Mouse (Mus musculus) neural tube, embryonic 12.5 days (tissue): ENCODE measurements around the gene Anxa8. TPM values are rescaled to one million over a fixed set of nuclear protein-coding genes. Genes with fewer than 3 reads are reported as not detected.
A peak's percentile ranks its signal among the peaks of the same experiment; 100 is the strongest.

ENCODE experiments used
- ATAC-seq: fragments of 200-750 bp; cut with Nextera tagmentation; 2 replicates; pipeline ENCODE4 v1.8.0; 2017; ENCODE audit warnings: low read depth, mild to moderate bottlenecking, moderate TSS enrichment, moderate library complexity; ENCODE audit not compliant: low FRiP score
- H3K27ac ChIP-seq: fragments of 300-500 bp; sonication (generic); 2 replicates; pipeline ENCODE4 v1.5.1; 2016
- H3K27me3 ChIP-seq: fragments of 300-500 bp; sonication (generic); replicated peaks from 2 replicates; pipeline ENCODE4 v1.6.1; 2016; ENCODE audit warnings: mild to moderate bottlenecking
- H3K36me3 ChIP-seq: fragments of 300-500 bp; sonication (generic); 2 replicates; pipeline ENCODE4 v1.6.1; 2016; ENCODE audit warnings: mild to moderate bottlenecking
- H3K4me1 ChIP-seq: fragments of 300-500 bp; sonication (generic); 2 replicates; pipeline ENCODE4 v1.6.1; 2016
- H3K4me2 ChIP-seq: fragments of 300-500 bp; sonication (generic); replicated peaks from 2 replicates; pipeline ENCODE4 v1.6.1; 2016; ENCODE audit warnings: mild to moderate bottlenecking
- H3K4me3 ChIP-seq: fragments of 300-500 bp; sonication (generic); 2 replicates; pipeline ENCODE4 v1.5.1; 2016
- H3K9ac ChIP-seq: fragments of 300-500 bp; sonication (generic); 2 replicates; pipeline ENCODE4 v1.6.1; 2016; ENCODE audit warnings: mild to moderate bottlenecking
- H3K9me3 ChIP-seq: fragments of 300-500 bp; sonication (generic); 2 replicates; pipeline ENCODE4 v1.6.1; 2016; ENCODE audit warnings: mild to moderate bottlenecking
- WGBS: fragments of 180-500 bp; shearing (Covaris S2); methylation state at CpG from one replicate; pipeline ENCODE4 v1.1.7; 2016; 5-methylcytosine and 5-hydroxymethylcytosine counted together
- polyA plus RNA-seq: library from polyadenylated mRNA; unstranded; fragments of >200 nt; fragmentation: Nextera tagmentation; extraction: Ambion mirVana; gene quantifications from 2 replicates; pipeline ENCODE4 v1.2.1, GENCODE M21; 2016

The Anxa8 gene
- polyA plus RNA-seq, 1 experiment from 2014 or later, result 0.49 TPM

- Histone ChIP-seq H3K4me1 (no peaks in the 10 kb centered on the region), H3K27me3 (no peaks in the 10 kb centered on the region), H3K36me3 (no peaks in the 10 kb centered on the region), H3K4me2 (no peak overlapping the region), H3K9me3 (no peaks in the 10 kb centered on the region), H3K4me3 (no peak overlapping the region), H3K9ac (no peak overlapping the region), H3K27ac (no peak overlapping the region)
- no peak for ATAC-seq
- WGBS, result 90% methylated on average over 8 of the region's 8 CpGs
Observed at GRCm38 (mm10) chr14:34089796-34090195, 4.0 kb downstream of the Anxa8 start.

- Histone ChIP-seq H3K27me3 (no peaks in the 10 kb centered on the region), H3K4me2 (no peak overlapping the region), H3K4me1 (no peaks in the 10 kb centered on the region), H3K36me3 (no peaks in the 10 kb centered on the region), H3K4me3 (no peak overlapping the region), H3K9me3 (no peaks in the 10 kb centered on the region), H3K9ac (no peak overlapping the region), H3K27ac (no peak overlapping the region)
- ATAC-seq, result no peak
- WGBS, result 91% methylated on average over 5 of the region's 5 CpGs
Observed at GRCm38 (mm10) chr14:34091475-34091874, 5.7 kb downstream of the Anxa8 start.

GRCm38 (mm10) chr14:34092856-34093255, 7.1 kb downstream of the Anxa8 start:
- no peak overlapping the region for H3K4me2 ChIP-seq
- no peaks in the 10 kb centered on the region for H3K27me3 ChIP-seq
- no peaks in the 10 kb centered on the region for H3K4me1 ChIP-seq
- WGBS, result 96% methylated on average over 1 of the region's 1 CpGs
- no peak overlapping the region for H3K4me3 ChIP-seq
- H3K27ac ChIP-seq, result no peak overlapping the region
- H3K9me3 ChIP-seq, result no peaks in the 10 kb centered on the region
- H3K36me3 ChIP-seq, result no peaks in the 10 kb centered on the region
- no peak for ATAC-seq
- no peak overlapping the region for H3K9ac ChIP-seq

- ATAC-seq, result no peak
- no peak overlapping the region for H3K27ac ChIP-seq
- no peaks in the 10 kb centered on the region for H3K4me1 ChIP-seq
- H3K4me3 ChIP-seq, result no peak overlapping the region
- no peaks in the 10 kb centered on the region for H3K9me3 ChIP-seq
- no peak overlapping the region for H3K9ac ChIP-seq
- H3K27me3 ChIP-seq, result no peaks in the 10 kb centered on the region
- H3K36me3 ChIP-seq, result no peaks in the 10 kb centered on the region
- H3K4me2 ChIP-seq, result no peak overlapping the region
- WGBS, result 82% methylated on average over 5 of the region's 5 CpGs
Observed at GRCm38 (mm10) chr14:34096161-34096560, 10.4 kb downstream of the Anxa8 start.

- no peaks in the 10 kb centered on the region for H3K27me3 ChIP-seq
- H3K4me3 ChIP-seq, result no peak within 1 kb of the TSS
- no peaks in the 10 kb centered on the region for H3K36me3 ChIP-seq
- no peaks in the 10 kb centered on the region for H3K4me1 ChIP-seq
- no peak within 1 kb of the TSS for H3K9ac ChIP-seq
- no peaks in the 10 kb centered on the region for H3K9me3 ChIP-seq
- H3K4me2 ChIP-seq, result no peak within 1 kb of the TSS
- H3K27ac ChIP-seq, result no peak within 1 kb of the TSS
- 82% methylated on average over 5 of the region's 5 CpGs for WGBS
- ATAC-seq, result no peak
Observed at GRCm38 (mm10) chr14:34102601-34103000, 16.8 kb downstream of the Anxa8 start, which contains the start of gene A630023A22Rik. Gene A630023A22Rik, minus strand, starts transcription at chr14:34102754.

- no peak for ATAC-seq
- no peaks in the 10 kb centered on the region for H3K36me3 ChIP-seq
- no peak overlapping the region for H3K4me3 ChIP-seq
- H3K27me3 ChIP-seq, result no peaks in the 10 kb centered on the region
- H3K27ac ChIP-seq, result no peak overlapping the region
- no peaks in the 10 kb centered on the region for H3K4me1 ChIP-seq
- 80% methylated on average over 3 of the region's 3 CpGs for WGBS
- no peaks in the 10 kb centered on the region for H3K9me3 ChIP-seq
- no peak overlapping the region for H3K4me2 ChIP-seq
- no peak overlapping the region for H3K9ac ChIP-seq
Observed at GRCm38 (mm10) chr14:34103855-34104254, 18.1 kb downstream of the Anxa8 start.

- H3K4me3 ChIP-seq, result no peak overlapping the region
- H3K27me3 ChIP-seq, result no peaks in the 10 kb centered on the region
- H3K4me2 ChIP-seq, result no peak overlapping the region
- no peak overlapping the region for H3K9ac ChIP-seq
- peak; percentile 53; the same call in 1 of the 2 replicates for ATAC-seq
- no peaks in the 10 kb centered on the region for H3K4me1 ChIP-seq
- H3K36me3 ChIP-seq, result no peaks in the 10 kb centered on the region
- H3K27ac ChIP-seq, result no peak overlapping the region
- 26% methylated on average over 8 of the region's 8 CpGs for WGBS
- H3K9me3 ChIP-seq, result no peaks in the 10 kb centered on the region
Observed at GRCm38 (mm10) chr14:34104892-34105291, 19.1 kb downstream of the Anxa8 start.

- Histone ChIP-seq H3K27ac (no peak overlapping the region), H3K4me1 (no peaks in the 10 kb centered on the region), H3K4me2 (no peak overlapping the region), H3K9ac (no peak overlapping the region), H3K36me3 (no peaks in the 10 kb centered on the region), H3K27me3 (no peaks in the 10 kb centered on the region), H3K9me3 (no peaks in the 10 kb centered on the region), H3K4me3 (no peak overlapping the region)
- 63% methylated on average over 11 of the region's 12 CpGs for WGBS
- ATAC-seq, result no peak
Observed at GRCm38 (mm10) chr14:34106389-34107062, 20.7 kb downstream of the Anxa8 start.

- 83% methylated on average over 4 of the region's 4 CpGs for WGBS
- no peak overlapping the region for H3K9ac ChIP-seq
- H3K9me3 ChIP-seq, result no peaks in the 10 kb centered on the region
- no peak overlapping the region for H3K4me2 ChIP-seq
- H3K27ac ChIP-seq, result no peak overlapping the region
- no peaks in the 10 kb centered on the region for H3K4me1 ChIP-seq
- ATAC-seq, result no peak
- no peak overlapping the region for H3K4me3 ChIP-seq
- no peaks in the 10 kb centered on the region for H3K27me3 ChIP-seq
- no peaks in the 10 kb centered on the region for H3K36me3 ChIP-seq
Observed at GRCm38 (mm10) chr14:34107594-34107993, 21.8 kb downstream of the Anxa8 start.

GRCm38 (mm10) chr14:34114311-34114710, 28.5 kb downstream of the Anxa8 start:
- WGBS, result 91% methylated on average over 4 of the region's 4 CpGs
- H3K4me3 ChIP-seq, result no peak overlapping the region
- ATAC-seq, result no peak
- H3K4me2 ChIP-seq, result no peak overlapping the region
- no peaks in the 10 kb centered on the region for H3K4me1 ChIP-seq
- H3K9me3 ChIP-seq, result no peaks in the 10 kb centered on the region
- H3K9ac ChIP-seq, result no peak overlapping the region
- no peaks in the 10 kb centered on the region for H3K36me3 ChIP-seq
- no peak overlapping the region for H3K27ac ChIP-seq
- H3K27me3 ChIP-seq, result no peaks in the 10 kb centered on the region

- 84% methylated on average over 7 of the region's 7 CpGs for WGBS
- H3K27ac ChIP-seq, result no peak overlapping the region
- no peak overlapping the region for H3K9ac ChIP-seq
- H3K9me3 ChIP-seq, result no peaks in the 10 kb centered on the region
- H3K4me3 ChIP-seq, result no peak overlapping the region
- no peak for ATAC-seq
- H3K27me3 ChIP-seq, result no peaks in the 10 kb centered on the region
- no peaks in the 10 kb centered on the region for H3K36me3 ChIP-seq
- no peak overlapping the region for H3K4me2 ChIP-seq
- H3K4me1 ChIP-seq, result no peaks in the 10 kb centered on the region
Observed at GRCm38 (mm10) chr14:34119046-34119723, 33.4 kb downstream of the Anxa8 start.

GRCm38 (mm10) chr14:34120016-34120910, 34.5 kb downstream of the Anxa8 start:
- no peak overlapping the region for H3K4me3 ChIP-seq
- H3K4me1 ChIP-seq, result no peaks in the 10 kb centered on the region
- no peaks in the 10 kb centered on the region for H3K9me3 ChIP-seq
- H3K4me2 ChIP-seq, result no peak overlapping the region
- H3K27me3 ChIP-seq, result no peaks in the 10 kb centered on the region
- 74% methylated on average over 12 of the region's 12 CpGs for WGBS
- no peak for ATAC-seq
- no peaks in the 10 kb centered on the region for H3K36me3 ChIP-seq
- H3K9ac ChIP-seq, result no peak overlapping the region
- H3K27ac ChIP-seq, result no peak overlapping the region
